Mouse (Mus musculus): Measurements from ENCODE around the gene Trim54. TPM values are rescaled to one million over a fixed set of nuclear protein-coding genes. Genes with fewer than 3 reads are reported as not detected.

Gene Trim54
- total RNA-seq (2021) = 100 to 1,000 TPM; 438 to 512 TPM
- long read RNA-seq, experiment 1, transcript Trim54-201 (9 exons, 1,434 nt) = major isoform, 709 of 768 reads
- long read RNA-seq, experiment 1, partial matches to known transcripts = 30 of 768 reads
- long read RNA-seq, experiment 1, other reads (novel, unspliced or antisense) = 28 of 768 reads
- long read RNA-seq, experiment 2, transcript Trim54-201 (9 exons, 1,434 nt) = major isoform, 524 of 599 reads
- long read RNA-seq, experiment 2, partial matches to known transcripts = 42 of 599 reads
- long read RNA-seq, experiment 2, other reads (novel, unspliced or antisense) = 32 of 599 reads

- DNase-seq (ENCODE audit: low spot score) = peak; percentile 85
These were observed at the start of gene Trim54 for GRCm38 (mm10) chr5:31116354-31116753. TSS of gene Trim54 (plus strand) at chr5:31116712.

- DNase-seq (ENCODE audit: low spot score) = no peak
These were observed 46.7 kb upstream of the Trim54 start for GRCm38 (mm10) chr5:31069810-31070209.

GRCm38 (mm10) chr5:31071059-31071458, 45.5 kb upstream of the Trim54 start:
- DNase-seq (ENCODE audit: low spot score) = no peak

- DNase-seq (ENCODE audit: low spot score) = no peak
These were observed 44.7 kb upstream of the Trim54 start for GRCm38 (mm10) chr5:31071821-31072220.

- DNase-seq (ENCODE audit: low spot score) = no peak
These were observed 43.3 kb upstream of the Trim54 start for GRCm38 (mm10) chr5:31073176-31073575.

GRCm38 (mm10) chr5:31076346-31076745, 40.2 kb upstream of the Trim54 start:
- DNase-seq (ENCODE audit: low spot score) = no peak

GRCm38 (mm10) chr5:31080059-31080794, 36.3 kb upstream of the Trim54 start:
- DNase-seq (ENCODE audit: low spot score) = no peak

GRCm38 (mm10) chr5:31080795-31081164, 35.7 kb upstream of the Trim54 start:
- DNase-seq (ENCODE audit: low spot score) = no peak

GRCm38 (mm10) chr5:31081386-31081785, 35.1 kb upstream of the Trim54 start:
- DNase-seq (ENCODE audit: low spot score) = no peak

- DNase-seq (ENCODE audit: low spot score) = peak; percentile 67
These were observed 34.2 kb upstream of the Trim54 start for GRCm38 (mm10) chr5:31082355-31082754.

- DNase-seq (ENCODE audit: low spot score) = no peak
These were observed 33.4 kb upstream of the Trim54 start for GRCm38 (mm10) chr5:31082935-31083625.

- no peak for DNase-seq (ENCODE audit: low spot score)
These were observed 32.6 kb upstream of the Trim54 start for GRCm38 (mm10) chr5:31083949-31084348.

GRCm38 (mm10) chr5:31086606-31087005, 29.9 kb upstream of the Trim54 start:
- DNase-seq (ENCODE audit: low spot score) = no peak

GRCm38 (mm10) chr5:31087131-31087530, 29.4 kb upstream of the Trim54 start:
- DNase-seq (ENCODE audit: low spot score) = no peak

GRCm38 (mm10) chr5:31092231-31092975, 24.1 kb upstream of the Trim54 start:
- DNase-seq (ENCODE audit: low spot score) = no peak

GRCm38 (mm10) chr5:31093151-31094041, 23.1 kb upstream of the Trim54 start:
- DNase-seq (ENCODE audit: low spot score) = no peak

GRCm38 (mm10) chr5:31094100-31094798, 22.3 kb upstream of the Trim54 start:
- no peak for DNase-seq (ENCODE audit: low spot score)

GRCm38 (mm10) chr5:31094799-31095691, 21.5 kb upstream of the Trim54 start:
- peak; percentile 49 for DNase-seq (ENCODE audit: low spot score)
